Mouse (Mus musculus): Measurements from ENCODE around the gene Kctd17.

- no peak for TF ChIP-seq POLR2A (IDR thresholded peaks at IDR 0.05; ENCODE audit: borderline replicate concordance, low read depth, low read length)
- no peak for TF ChIP-seq CTCF (IDR thresholded peaks at IDR 0.05; ENCODE audit: low read depth, low read length)
Measured at GRCm38 (mm10) chr15:78390855-78391254, 37.5 kb upstream of the Kctd17 start.
